Mouse (Mus musculus): ENCODE measurements around the gene Smyd5. TPM values are rescaled to one million over a fixed set of nuclear protein-coding genes. Genes with fewer than 3 reads are reported as not detected.

Smyd5 gene
- total RNA-seq (2023), result 10 to 100 TPM; 19.6 to 22.5 TPM

DNA sequence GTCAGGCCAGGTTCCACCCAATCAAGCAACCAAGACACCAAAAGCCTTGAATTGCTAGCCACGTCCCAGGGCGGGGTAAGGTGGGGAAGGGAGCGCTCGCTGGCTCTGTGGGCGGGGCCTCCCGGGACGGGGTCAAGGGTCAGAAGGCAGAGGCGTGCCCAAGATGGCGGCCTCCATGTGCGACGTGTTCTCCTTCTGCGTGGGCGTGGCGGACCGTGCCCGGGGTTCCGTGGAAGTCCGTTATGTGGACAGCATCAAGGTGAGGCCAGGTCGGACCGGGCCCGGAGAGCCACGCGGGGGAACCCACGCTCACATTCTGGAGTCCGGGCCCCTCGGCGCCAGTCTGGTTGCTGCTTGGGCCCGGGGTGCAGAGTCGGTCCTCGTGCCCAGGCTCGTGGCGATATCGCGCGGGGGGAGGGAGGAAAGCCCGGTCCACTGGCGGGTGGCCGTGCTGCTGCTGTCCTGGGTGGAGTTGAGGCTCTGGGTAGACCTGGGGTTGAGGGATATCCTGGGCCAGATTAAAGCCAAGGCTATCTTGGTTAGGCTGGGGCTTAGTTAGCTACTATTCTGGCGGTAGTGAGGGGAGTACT lies at the start of gene Smyd5:
Smyd5 (plus strand) TSS at position 148 of the 590 bp plus-strand sequence.

DNA sequence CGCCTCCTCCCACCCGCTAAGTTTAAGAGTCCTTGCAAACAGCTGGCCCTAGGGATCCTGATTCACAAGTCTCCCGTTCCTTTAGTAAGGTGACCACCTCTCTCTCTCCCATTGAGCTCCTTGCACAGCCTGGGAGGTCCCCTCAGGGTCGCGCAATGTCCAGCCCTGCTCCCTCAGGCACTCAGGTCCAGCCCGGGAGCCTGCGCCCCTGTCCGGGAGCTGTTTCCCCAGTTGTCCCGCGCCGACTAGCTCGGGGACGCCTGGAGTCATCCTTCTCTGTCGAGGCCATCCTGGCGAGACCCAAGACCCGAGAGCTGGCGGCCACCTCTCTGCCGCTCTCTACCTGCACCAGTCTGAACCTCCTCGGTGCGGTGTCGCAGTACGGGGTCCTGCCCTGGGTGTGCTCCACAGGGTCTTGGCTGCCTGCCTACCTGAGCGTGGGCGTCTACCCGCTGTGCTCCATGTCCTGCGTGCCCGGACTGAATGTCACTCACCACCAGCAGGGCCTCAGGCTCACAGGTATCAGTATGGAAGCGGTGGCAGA lies 7.9 kb upstream of the Smyd5 start, which contains the start of gene Noto:
Noto (plus strand) TSS at position 51 of the 544 bp plus-strand sequence.

DNA sequence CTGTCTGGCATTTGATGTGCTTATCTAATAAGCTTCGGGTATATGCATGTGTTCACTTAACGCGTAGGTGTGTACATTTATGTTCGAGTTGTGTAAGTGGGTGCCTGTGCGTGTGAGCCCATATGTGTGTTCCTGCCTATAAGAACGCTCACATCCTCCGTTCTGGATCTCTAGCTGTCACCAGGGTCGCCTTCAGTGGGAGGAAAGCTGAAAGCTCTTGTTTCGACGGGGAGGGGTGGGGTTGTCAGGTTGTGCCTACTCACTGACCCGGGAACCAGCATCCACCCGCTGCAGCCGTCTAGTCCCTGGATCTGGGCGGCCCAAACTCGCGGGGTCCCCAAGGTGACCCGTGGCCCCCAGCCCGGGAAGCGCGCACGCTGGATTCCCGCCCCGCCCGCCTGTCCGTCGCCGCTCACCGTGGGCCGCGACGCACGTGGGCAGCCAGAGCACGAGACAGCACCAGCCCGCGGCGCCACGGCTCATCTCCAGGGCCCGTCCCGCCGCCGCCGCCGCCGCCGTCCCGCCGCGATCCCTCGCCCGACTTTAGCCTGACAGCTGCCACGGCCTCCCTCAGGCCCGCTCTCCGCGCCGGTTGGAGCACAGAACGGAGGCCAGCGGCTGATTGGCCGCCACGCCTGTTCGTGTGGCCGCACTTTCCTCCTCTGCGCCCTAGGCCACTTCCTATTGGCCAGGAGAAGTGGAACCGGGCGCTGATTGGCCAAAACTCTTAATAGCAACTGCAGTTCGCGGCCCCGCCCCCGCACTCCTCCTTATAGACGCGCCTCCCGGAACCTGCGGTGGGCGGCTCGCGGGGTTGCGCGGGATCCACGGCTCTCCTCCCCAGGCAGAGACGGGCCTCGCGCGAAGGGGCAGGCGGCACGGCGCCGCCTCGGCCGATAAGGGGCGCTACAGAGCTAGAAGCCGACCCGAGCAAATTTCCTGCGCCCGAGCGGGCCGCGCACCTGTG lies 19.2 kb downstream of the Smyd5 start, which contains the start of gene Cct7:
Cct7 (plus strand) TSS at position 818 of the 967 bp plus-strand sequence.

DNA sequence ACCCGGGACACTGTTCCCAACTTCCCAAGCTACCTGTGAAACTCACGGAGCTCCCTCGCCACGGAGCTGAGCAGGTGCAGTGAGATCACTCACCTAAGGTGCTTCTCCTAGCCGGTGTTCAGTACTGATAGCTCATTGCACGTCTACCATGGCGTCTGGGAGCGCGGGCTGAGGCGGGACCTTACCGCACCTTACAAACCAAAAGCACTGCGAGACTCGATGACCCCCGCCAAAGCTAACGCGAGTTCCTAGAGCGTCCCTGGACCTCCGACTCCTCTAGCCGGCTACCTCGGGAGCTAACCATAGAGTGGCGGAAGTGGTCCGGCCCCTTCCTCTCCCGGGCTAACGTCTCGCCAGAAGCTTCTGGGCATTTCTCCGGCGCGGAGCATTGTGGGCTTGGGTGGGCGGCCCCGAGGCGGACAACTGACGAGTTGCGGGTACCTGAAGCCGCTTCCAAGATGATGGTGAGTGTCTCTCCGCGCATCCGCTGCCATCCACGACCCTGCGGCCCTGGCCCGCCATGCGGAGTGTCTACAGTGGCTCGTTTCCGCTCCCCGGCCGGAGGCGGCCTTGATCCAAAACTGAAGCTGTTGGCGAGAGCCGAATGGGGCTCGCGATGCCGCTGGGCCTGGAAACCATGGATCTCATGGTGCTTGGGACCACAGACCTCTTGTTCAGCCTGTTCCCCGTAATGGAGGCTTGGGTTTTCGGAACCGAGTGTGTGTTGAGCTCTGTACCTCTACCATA lies 20.0 kb downstream of the Smyd5 start, which contains the start of gene Pradc1:
Pradc1 (minus strand) TSS at position 307 of the 747 bp plus-strand sequence.

Other genes starting within 250 kb of the Smyd5 start
- gene Emx1, start 244.6 kb upstream of the Smyd5 start, total RNA-seq (2023), result not detected
- gene Sfxn5, start 98.6 kb upstream of the Smyd5 start, total RNA-seq (2023), result 10 to 100 TPM; 10.8 to 12.4 TPM
- 10 to 100 TPM; 19.4 to 21.2 TPM for gene Rab11fip5, start 57.4 kb upstream of the Smyd5 start, total RNA-seq (2023)
- not detected for gene Noto, start 8.1 kb upstream of the Smyd5 start, total RNA-seq (2023)
- 100 to 1,000 TPM in 1 of 2 experiments, 10 to 100 TPM in 1; 98.0 to 105 TPM for gene Cct7, start 19.5 kb downstream of the Smyd5 start, total RNA-seq (2023)
- 1 to 10 TPM; 8.2 to 9.5 TPM for gene Pradc1, start 20.0 kb downstream of the Smyd5 start, total RNA-seq (2023)
- not detected for gene Fbxo41, start 71.0 kb downstream of the Smyd5 start, total RNA-seq (2023)
- gene Egr4, start 81.6 kb downstream of the Smyd5 start, total RNA-seq (2023), result not detected
- 1 to 10 TPM; 3.2 to 4.6 TPM for gene Alms1, start 155.5 kb downstream of the Smyd5 start, total RNA-seq (2023)

All from monocyte, adult 59 days (primary cell).